Mouse (Mus musculus): ENCODE results near the gene Aox1. TPM values are rescaled to one million over a fixed set of nuclear protein-coding genes. Genes with fewer than 3 reads are reported as not detected.

The Aox1 gene
- polyA plus RNA-seq, 1 experiment: 23.5 TPM

GRCm38 (mm10) chr1:58065151-58065550 lies 35.4 kb downstream of the Aox1 start:
- no peak for DNase-seq (ENCODE audit: low read depth)

- no peak for DNase-seq (ENCODE audit: low read depth)
Observed at GRCm38 (mm10) chr1:58065606-58066005, 35.9 kb downstream of the Aox1 start.

- no peak for DNase-seq (ENCODE audit: low read depth)
Observed at GRCm38 (mm10) chr1:58069181-58069580, 39.5 kb downstream of the Aox1 start.

GRCm38 (mm10) chr1:58070091-58070490 lies 40.4 kb downstream of the Aox1 start:
- no peak for DNase-seq (ENCODE audit: low read depth)

- DNase-seq (ENCODE audit: low read depth): no peak
Observed at GRCm38 (mm10) chr1:58071006-58071405, 41.3 kb downstream of the Aox1 start.

- DNase-seq (ENCODE audit: low read depth): no peak
Observed at GRCm38 (mm10) chr1:58071509-58071908, 41.8 kb downstream of the Aox1 start.

- no peak for DNase-seq (ENCODE audit: low read depth)
Observed at GRCm38 (mm10) chr1:58072416-58072815, 42.7 kb downstream of the Aox1 start.

- no peak for DNase-seq (ENCODE audit: low read depth)
Observed at GRCm38 (mm10) chr1:58072991-58073730, 43.4 kb downstream of the Aox1 start.

- no peak for DNase-seq (ENCODE audit: low read depth)
Observed at GRCm38 (mm10) chr1:58074266-58074665, 44.5 kb downstream of the Aox1 start.

GRCm38 (mm10) chr1:58077882-58078281 lies 48.2 kb downstream of the Aox1 start:
- DNase-seq (ENCODE audit: low read depth): no peak

GRCm38 (mm10) chr1:58078390-58078789 lies 48.7 kb downstream of the Aox1 start:
- DNase-seq (ENCODE audit: low read depth): no peak

- DNase-seq (ENCODE audit: low read depth): no peak
Observed at GRCm38 (mm10) chr1:58079689-58080088, 50.0 kb downstream of the Aox1 start.

- no peak for DNase-seq (ENCODE audit: low read depth)
Observed at GRCm38 (mm10) chr1:58080446-58080845, 50.7 kb downstream of the Aox1 start.

GRCm38 (mm10) chr1:58081356-58081755 lies 51.6 kb downstream of the Aox1 start:
- no peak for DNase-seq (ENCODE audit: low read depth)

- no peak for DNase-seq (ENCODE audit: low read depth)
Observed at GRCm38 (mm10) chr1:58089316-58089715, 59.6 kb downstream of the Aox1 start.

- DNase-seq (ENCODE audit: low read depth): no peak
Observed at GRCm38 (mm10) chr1:58090191-58090590, 60.5 kb downstream of the Aox1 start.

- no peak for DNase-seq (ENCODE audit: low read depth)
Observed at GRCm38 (mm10) chr1:58091213-58091612, 61.5 kb downstream of the Aox1 start.

GRCm38 (mm10) chr1:58091992-58092560 lies 62.3 kb downstream of the Aox1 start:
- no peak for DNase-seq (ENCODE audit: low read depth)

GRCm38 (mm10) chr1:58097338-58097737 lies 67.6 kb downstream of the Aox1 start:
- no peak for DNase-seq (ENCODE audit: low read depth)

GRCm38 (mm10) chr1:58099119-58099518 lies 69.4 kb downstream of the Aox1 start:
- DNase-seq (ENCODE audit: low read depth): no peak

GRCm38 (mm10) chr1:58101531-58102146 lies 71.9 kb downstream of the Aox1 start:
- peak; percentile 70 for DNase-seq (ENCODE audit: low read depth)

GRCm38 (mm10) chr1:58102494-58102893 lies 72.8 kb downstream of the Aox1 start:
- no peak for DNase-seq (ENCODE audit: low read depth)

- DNase-seq (ENCODE audit: low read depth): no peak
Observed at GRCm38 (mm10) chr1:58105685-58106084, 76.0 kb downstream of the Aox1 start.
